Mouse (Mus musculus) stomach, postnatal 0 days (tissue): ENCODE measurements around the gene Foxk1.

Experiments
- CTCF ChIP-seq: IDR thresholded peaks from 2 replicates; pipeline ENCODE4 v1.5.1; 2016; ENCODE audit warnings: antibody characterized with exemption, low read depth, mild to moderate bottlenecking, moderate library complexity
- EP300 ChIP-seq: optimal IDR thresholded peaks from 2 replicates; pipeline ENCODE3; 2016; ENCODE audit warnings: antibody characterized with exemption

- no peak for TF ChIP-seq CTCF
- no peak for TF ChIP-seq EP300
Measured at GRCm38 (mm10) chr5:142391691-142392090, 9.6 kb upstream of the Foxk1 start.
